Mouse (Mus musculus): ENCODE measurements around the gene Dennd1c. TPM values are rescaled to one million over a fixed set of nuclear protein-coding genes. Genes with fewer than 3 reads are reported as not detected.
A peak's percentile ranks its signal among the peaks of the same experiment; 100 is the strongest.
"Not testable (repeated sequence)": the region's sequence is repeated elsewhere in the genome, so short reads cannot be mapped to it uniquely, and the experiment has no call there.

Gene Dennd1c
- total and polyA plus RNA-seq, 3 experiments = 3.8 to 20.7 TPM; not detected in 1

DNA sequence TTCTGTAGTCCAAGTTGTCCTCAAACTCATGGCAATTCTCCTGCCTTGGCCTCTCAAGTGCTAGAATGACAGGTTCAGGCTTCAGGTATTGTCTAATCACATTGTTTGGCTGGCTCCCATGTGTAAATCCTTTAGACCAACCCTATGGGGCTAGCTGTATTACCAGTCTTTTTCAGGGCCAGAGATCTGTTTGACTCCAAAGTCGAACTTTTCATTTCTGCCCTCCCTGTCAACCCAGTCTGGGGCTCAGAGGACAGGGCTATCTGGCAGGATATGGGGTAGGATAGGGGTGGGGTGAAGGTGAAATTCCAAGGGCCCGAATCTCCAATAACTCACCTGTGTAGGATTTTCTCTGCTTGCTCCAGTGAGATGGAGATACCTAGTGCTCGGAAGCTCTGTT is 22.1 kb downstream of the Dennd1c start:
- Histone ChIP-seq H3K79me2 (ENCODE audit: control insufficient read depth, insufficient read depth, low read length, poor library complexity) (peaks cover 6% of the 10 kb centered on the region), H3K9ac (ENCODE audit: control insufficient read depth, low read depth, low read length, poor library complexity, severe bottlenecking) (no peak overlapping the region), H3K27me3 (ENCODE audit: control insufficient read depth in 1 of 2, insufficient read depth in 2 of 2, low read length in 2 of 2) (no peaks in the 10 kb centered on the region), H3K36me3 (ENCODE audit: control insufficient read depth in 1 of 2, insufficient read depth in 2 of 2, low read length in 2 of 2) (peaks cover 3 to 4% of the 10 kb centered on the region in 2 experiments; a peak in 2 of 4 replicates), H3K4me3 (ENCODE audit: control insufficient read depth in 1 of 2, insufficient read depth in 1 of 2, low read depth in 2 of 2, low read length in 2 of 2) (no peak overlapping the region), H3K9me3 (replicated peaks; ENCODE audit: insufficient read depth, low read length) (no peaks in the 10 kb centered on the region), H3K4me1 (ENCODE audit: control insufficient read depth in 1 of 2, insufficient read depth in 2 of 2, low read length in 2 of 2) (peaks cover 0 to 12% of the 10 kb centered on the region in 2 experiments; a peak in 3 of 4 replicates), H3K27ac (ENCODE audit: control insufficient read depth, low read depth, low read length) (no peak overlapping the region)
- TF ChIP-seq ETS1 (IDR thresholded peaks at IDR 0.05; ENCODE audit: low read depth, low read length) (no peak), ZKSCAN1 (IDR thresholded peaks at IDR 0.05; ENCODE audit: low read depth, low read length) (no peak), ELF1 (IDR thresholded peaks at IDR 0.05; ENCODE audit: low read depth, low read length) (no peak)
- no peak for DNase-seq (ENCODE audit: low read depth, low spot score)

DNA sequence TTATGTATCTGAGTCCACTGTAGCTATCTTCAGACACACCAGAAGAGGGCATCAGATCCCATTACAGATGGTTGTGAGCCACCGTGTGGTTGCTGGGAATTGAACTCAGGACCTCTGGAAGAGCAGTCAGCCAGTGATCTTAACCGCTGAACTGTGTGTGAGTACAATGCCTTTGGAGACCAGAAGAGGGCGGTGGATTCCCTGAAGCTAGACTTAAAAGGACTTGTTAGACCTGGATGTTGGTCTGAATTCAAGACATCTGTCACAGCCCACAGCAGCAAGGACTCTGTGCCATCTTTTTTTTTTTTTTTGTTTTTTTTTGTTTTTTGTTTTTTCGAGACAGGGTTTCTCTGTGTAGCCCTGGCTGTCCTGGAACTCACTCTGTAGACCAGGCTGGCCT is 26.6 kb downstream of the Dennd1c start:
- DNase-seq (ENCODE audit: low read depth, low spot score) = peak; percentile 80
- H3K27me3 ChIP-seq (ENCODE audit: control insufficient read depth in 1 of 2, insufficient read depth in 2 of 2, low read length in 2 of 2); H3K27ac ChIP-seq (ENCODE audit: control insufficient read depth, low read depth, low read length); H3K4me3 ChIP-seq (ENCODE audit: control insufficient read depth in 1 of 2, insufficient read depth in 1 of 2, low read depth in 2 of 2, low read length in 2 of 2); H3K4me1 ChIP-seq (ENCODE audit: control insufficient read depth in 1 of 2, insufficient read depth in 2 of 2, low read length in 2 of 2); H3K9me3 ChIP-seq (replicated peaks; ENCODE audit: insufficient read depth, low read length); H3K36me3 ChIP-seq (ENCODE audit: control insufficient read depth in 1 of 2, insufficient read depth in 2 of 2, low read length in 2 of 2); H3K79me2 ChIP-seq (ENCODE audit: control insufficient read depth, insufficient read depth, low read length, poor library complexity); H3K9ac ChIP-seq (ENCODE audit: control insufficient read depth, low read depth, low read length, poor library complexity, severe bottlenecking): not testable (repeated sequence)
- TF ChIP-seq ZC3H11A (IDR thresholded peaks at IDR 0.05; ENCODE audit: low read depth, low read length) = peak; percentile 61
- TF ChIP-seq CTCF (IDR thresholded peaks at IDR 0.05 in 2 of 3, conservative IDR thresholded peaks at IDR 0.05 in 1 of 3; ENCODE audit: control insufficient read depth in 1 of 3, insufficient read depth in 1 of 3, low read depth in 2 of 3, low read length in 3 of 3, poor library complexity in 1 of 3, severe bottlenecking in 1 of 3) = peak; percentile 38 to 66 (median 44); a peak in 5 of 6 replicates
- TF ChIP-seq ZNF384 (IDR thresholded peaks at IDR 0.05; ENCODE audit: low read depth, low read length) = peak; percentile 50; the same call in 1 of the 2 replicates
- peak; percentile 57 for TF ChIP-seq RAD21 (IDR thresholded peaks at IDR 0.05; ENCODE audit: low read depth, low read length)
- peak; percentile 30; the same call in 1 of the 2 replicates for TF ChIP-seq SIN3A (IDR thresholded peaks at IDR 0.05; ENCODE audit: low read length)
- TF ChIP-seq SMC3 (IDR thresholded peaks at IDR 0.05; ENCODE audit: low read depth, low read length) = peak; percentile 68

DNA sequence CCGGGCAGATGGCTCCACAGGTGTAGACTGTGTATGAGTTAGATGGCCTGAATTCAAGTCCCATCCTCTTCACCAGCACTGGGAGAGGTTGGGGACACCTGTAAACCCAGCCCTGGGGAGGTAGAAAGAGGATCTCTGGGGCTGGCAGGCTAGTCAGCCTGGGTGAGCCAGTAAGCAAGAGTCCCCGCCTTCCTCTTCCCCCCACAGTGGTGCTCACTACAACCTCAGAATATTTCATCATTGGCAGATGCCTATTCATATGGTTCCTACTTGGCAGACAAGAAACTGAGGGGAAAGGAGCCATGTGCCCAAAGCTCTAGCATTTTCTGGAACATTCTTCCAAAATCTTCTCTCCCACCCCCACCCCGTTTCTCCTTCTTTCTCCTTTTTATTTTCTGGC is 29.5 kb downstream of the Dennd1c start:
- Histone ChIP-seq H3K27ac (ENCODE audit: control insufficient read depth, low read depth, low read length) (no peak overlapping the region), H3K36me3 (ENCODE audit: control insufficient read depth in 1 of 2, insufficient read depth in 2 of 2, low read length in 2 of 2) (peaks cover 0 to 3% of the 10 kb centered on the region in 2 experiments; a peak in 1 of 4 replicates), H3K27me3 (ENCODE audit: control insufficient read depth in 1 of 2, insufficient read depth in 2 of 2, low read length in 2 of 2) (no peaks in the 10 kb centered on the region), H3K4me3 (ENCODE audit: control insufficient read depth in 1 of 2, insufficient read depth in 1 of 2, low read depth in 2 of 2, low read length in 2 of 2) (no peak overlapping the region), H3K9me3 (replicated peaks; ENCODE audit: insufficient read depth, low read length) (no peaks in the 10 kb centered on the region), H3K4me1 (ENCODE audit: control insufficient read depth in 1 of 2, insufficient read depth in 2 of 2, low read length in 2 of 2) (no peaks in the 10 kb centered on the region), H3K79me2 (ENCODE audit: control insufficient read depth, insufficient read depth, low read length, poor library complexity) (no peaks in the 10 kb centered on the region), H3K9ac (ENCODE audit: control insufficient read depth, low read depth, low read length, poor library complexity, severe bottlenecking) (no peak overlapping the region)
- TF ChIP-seq ZC3H11A (IDR thresholded peaks at IDR 0.05; ENCODE audit: low read depth, low read length) (no peak), USF1 (IDR thresholded peaks at IDR 0.05; ENCODE audit: low read depth, low read length) (no peak), UBTF (IDR thresholded peaks at IDR 0.05; ENCODE audit: borderline replicate concordance, insufficient read depth, low read depth, low read length) (no peak), POLR2AphosphoS2 (IDR thresholded peaks at IDR 0.05; ENCODE audit: low read length) (no peak), ZKSCAN1 (IDR thresholded peaks at IDR 0.05; ENCODE audit: low read depth, low read length) (no peak), GABPA (IDR thresholded peaks at IDR 0.05; ENCODE audit: low read depth, low read length) (no peak), JUND (IDR thresholded peaks at IDR 0.05; ENCODE audit: low read depth, low read length) (no peak)
- no peak for DNase-seq (ENCODE audit: low read depth, low spot score)

All from MEL (cell line).